Mouse (Mus musculus) heart, adult 18-20 months (tissue): ENCODE results near the gene Slc29a1. TPM values are rescaled to one million over a fixed set of nuclear protein-coding genes. Genes with fewer than 3 reads are reported as not detected.

Source experiments
- DNase-seq, 2 experiments: peaks; one replicate each; pipeline ENCODE4 v3.0.0; 2021 to 2022; ENCODE audit warnings: mixed read lengths in 1 of 2
- total RNA-seq, 2 experiments: library from RNA; stranded (reverse); gene quantifications; 2 replicates each; pipeline ENCODE4 v1.2.3; 2021

The Slc29a1 gene
- total RNA-seq, 2 experiments from 2014 or later: 65.0 to 67.4 TPM

- DNase-seq: no peak
These were observed 48.1 kb downstream of the Slc29a1 start for GRCm38 (mm10) chr17:45551249-45551796.

DNA sequence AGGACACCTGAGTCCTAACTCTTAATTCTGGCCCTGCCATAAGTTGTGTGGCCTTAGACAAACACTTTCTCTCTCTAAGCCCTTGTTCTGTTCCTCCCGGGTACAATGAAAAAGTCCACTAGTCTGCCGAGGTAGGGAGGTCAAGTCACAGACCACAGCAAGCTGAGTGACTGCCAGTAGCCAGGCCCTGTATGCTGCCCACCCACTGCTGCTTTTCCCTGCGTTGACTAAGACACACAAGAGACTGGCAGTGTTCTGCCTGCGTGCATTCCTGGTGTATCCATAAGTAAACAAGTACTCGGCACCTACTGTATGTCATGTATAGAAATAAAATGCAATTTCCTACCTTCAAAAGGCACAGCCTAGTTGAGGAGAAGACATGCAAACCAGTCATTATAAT lies 49.2 kb downstream of the Slc29a1 start:
- no peak for DNase-seq

DNA sequence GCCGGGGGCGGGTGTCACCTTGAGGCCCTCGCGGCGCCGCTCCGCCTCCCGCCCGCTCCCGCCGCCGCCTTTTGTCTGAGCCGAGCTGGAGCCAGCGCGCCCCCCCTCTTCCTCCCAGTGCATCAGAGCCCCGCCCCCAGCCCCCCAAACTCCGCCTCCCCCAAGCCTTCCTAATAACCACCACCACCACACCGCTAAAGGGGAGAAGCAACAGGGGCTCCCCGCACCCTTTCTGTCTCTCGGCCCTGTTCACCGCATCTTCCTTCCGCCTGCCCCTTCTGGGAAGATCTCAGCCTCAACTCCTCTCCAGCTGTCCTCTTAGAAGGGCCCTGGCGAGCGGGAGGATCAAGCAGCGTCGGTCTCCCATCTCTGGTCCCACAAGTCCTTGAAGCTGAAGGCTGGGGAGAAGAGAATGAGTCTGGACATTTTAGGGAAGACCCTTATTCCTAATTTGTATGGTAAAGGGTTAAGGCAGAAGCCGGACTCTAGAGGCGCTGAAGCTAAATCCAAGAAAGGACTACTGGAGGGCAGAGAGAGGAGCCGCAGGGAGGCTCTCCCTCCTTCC lies 49.7 kb downstream of the Slc29a1 start, which contains the start of gene Tmem151b:
Gene Tmem151b, minus strand, starts transcription at position 61 of the 565 bp plus-strand sequence.
- DNase-seq: no peak

- DNase-seq: no peak
These were observed 50.6 kb downstream of the Slc29a1 start for GRCm38 (mm10) chr17:45548541-45549512.

DNA sequence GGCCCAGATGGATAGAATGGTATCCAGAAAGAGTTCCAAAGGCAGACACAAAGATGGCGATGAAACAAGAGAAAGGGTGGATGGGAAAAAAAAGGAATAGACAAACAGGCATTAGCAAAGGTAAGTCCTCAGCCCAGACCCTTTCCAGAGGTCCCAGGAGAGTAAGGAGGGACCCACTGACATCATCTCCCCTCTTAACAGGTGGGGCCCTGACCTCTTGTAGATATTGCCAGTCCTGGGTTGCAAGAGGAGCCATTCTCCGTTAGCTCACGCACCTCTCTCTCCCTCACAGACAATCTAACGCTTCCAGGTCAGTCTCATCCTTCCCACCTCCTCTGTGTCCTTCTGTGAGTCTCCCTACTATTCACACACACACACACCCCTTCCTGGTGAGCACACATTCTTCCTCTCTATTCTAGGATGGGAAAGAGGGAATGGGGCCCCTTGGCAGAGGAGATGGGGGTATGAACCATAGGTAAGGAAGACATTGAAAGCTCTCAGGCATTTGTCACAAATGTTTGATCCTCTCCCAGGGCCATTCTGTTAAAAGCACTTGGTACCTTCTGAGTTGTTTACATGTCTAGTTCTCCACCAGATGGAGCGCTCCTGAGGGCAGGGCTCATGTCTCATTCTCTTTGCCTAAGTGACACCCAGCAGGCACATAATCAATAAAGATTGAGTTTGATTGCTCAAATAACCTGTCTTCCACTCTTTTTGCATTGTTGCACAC lies 51.8 kb downstream of the Slc29a1 start:
- no peak for DNase-seq

DNA sequence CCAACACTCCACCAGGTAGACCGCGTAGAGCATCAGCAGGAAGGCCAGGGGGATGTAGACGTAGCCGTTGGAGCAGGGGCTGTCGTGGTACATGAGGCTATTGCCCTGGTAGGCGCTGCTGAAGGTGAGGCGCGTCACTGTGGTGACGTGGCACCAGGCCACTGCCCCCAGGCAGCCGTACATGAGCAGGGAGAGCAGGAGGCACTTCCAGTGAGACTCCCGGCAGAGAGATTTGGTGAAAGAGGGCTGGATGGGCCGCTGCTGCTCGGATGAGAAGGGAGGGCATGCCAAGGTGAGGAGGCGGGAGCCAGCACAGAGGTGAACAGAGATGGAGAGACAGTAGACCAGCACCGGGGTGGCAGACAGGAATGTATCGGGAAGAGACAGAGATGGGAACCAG lies 52.5 kb downstream of the Slc29a1 start:
- no peak for DNase-seq

DNA sequence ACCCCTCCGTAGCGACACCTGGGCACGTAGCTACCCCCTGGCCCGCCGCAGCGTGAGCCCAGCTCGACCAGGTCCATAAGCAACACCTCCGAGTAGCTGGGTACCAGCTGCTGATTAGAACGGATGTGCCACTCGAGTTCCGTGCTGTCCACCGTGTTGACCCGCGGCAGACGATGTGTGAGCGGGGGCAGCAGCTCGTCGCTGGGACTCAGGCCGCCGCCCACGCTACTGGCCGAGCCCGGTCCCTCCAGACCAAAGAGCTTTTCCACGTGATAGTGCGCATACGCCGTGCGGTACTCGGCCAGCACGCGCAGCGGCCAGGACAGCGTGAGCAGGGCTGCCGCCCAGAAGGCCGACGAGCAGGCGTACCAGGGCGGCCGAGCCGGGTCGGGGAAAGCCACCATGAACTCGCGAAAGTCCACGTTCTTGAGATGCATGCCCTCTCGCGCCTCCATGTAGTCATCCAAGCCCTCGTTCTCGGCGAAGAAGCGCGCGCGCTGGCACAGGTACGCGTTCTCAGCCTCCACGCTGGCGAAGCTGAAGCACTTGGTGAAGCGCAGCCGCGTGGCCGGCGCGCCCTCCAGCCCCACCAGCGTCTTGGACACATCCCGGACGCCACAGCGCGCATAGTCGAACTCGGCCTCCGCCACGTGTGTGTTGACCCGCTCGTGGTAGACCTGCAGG lies 54.0 kb downstream of the Slc29a1 start:
- DNase-seq: no peak

- DNase-seq: no peak
These were observed 54.5 kb downstream of the Slc29a1 start for GRCm38 (mm10) chr17:45544873-45545277.

DNA sequence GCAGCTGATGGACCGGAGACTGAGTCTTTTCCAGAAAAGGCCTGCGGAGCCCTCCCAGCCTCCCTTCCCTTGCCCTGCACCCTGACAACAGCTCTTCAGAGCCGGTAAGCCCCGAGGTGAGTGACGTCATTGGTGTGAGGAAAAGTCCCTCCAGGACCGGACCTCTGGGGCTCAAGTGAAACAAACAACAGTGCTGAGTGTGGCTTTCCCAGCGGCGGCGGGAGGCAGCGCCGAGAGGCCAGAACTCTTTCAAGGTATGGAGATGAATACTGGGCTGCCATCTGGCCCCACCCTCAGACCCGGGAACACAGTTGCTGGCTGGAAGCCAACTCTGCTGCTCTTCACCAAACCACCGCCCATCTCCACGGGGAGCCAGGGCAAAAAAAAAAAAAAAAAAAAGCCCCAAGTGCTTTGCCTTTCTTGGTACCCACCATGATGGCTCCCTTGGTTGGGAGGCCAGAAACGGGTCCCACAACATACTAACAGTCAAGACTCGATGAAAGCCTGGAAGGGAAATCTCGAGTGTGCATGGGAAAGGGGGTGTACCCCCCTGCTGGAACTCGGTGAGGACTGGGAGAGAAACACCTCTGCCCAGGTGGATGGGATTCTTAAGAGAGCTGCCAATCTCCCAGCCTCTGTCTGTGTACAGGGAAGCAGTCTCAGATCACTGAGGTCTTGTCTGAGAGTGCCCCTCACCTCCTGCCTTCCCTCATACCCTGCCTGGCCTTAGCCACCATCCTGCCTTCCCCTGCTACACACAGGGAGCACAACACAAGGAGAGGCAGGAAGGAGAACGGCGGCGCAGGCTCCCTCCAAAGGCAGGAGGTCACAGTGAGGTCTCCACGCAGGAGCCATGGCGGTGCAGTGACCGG lies 55.2 kb downstream of the Slc29a1 start:
- DNase-seq: no peak

DNA sequence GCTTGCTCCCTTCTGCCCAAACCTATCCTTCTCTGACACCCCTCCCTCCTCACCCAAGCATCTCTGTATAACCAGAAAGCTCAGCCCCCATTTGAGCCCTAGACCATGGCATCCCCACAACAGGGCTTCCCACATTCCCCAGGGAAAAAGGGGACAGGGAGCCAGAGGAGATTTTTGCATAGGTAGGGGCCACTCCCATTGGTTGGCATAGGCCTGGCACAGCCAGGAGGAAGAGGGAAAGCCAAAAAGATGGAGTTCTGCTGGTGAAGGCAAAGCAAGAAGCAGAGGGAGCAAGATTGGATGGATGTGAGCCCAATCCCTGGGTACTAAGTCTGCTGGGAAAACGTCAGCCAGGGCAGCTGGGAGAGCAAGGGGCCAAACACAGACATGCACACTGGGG lies 56.3 kb downstream of the Slc29a1 start:
- DNase-seq: no peak

GRCm38 (mm10) chr17:45542705-45543104 lies 56.7 kb downstream of the Slc29a1 start:
- DNase-seq: no peak

GRCm38 (mm10) chr17:45542129-45542528 lies 57.3 kb downstream of the Slc29a1 start:
- DNase-seq: no peak

GRCm38 (mm10) chr17:45539664-45540063 lies 59.7 kb downstream of the Slc29a1 start:
- DNase-seq: no peak

- DNase-seq: no peak
These were observed 61.0 kb downstream of the Slc29a1 start for GRCm38 (mm10) chr17:45538394-45538793.

GRCm38 (mm10) chr17:45536264-45536663 lies 63.1 kb downstream of the Slc29a1 start:
- DNase-seq: no peak

Other genes starting within 250 kb of the Slc29a1 start
- 10 to 100 TPM; 38.0 to 38.2 TPM for gene Cdc5l, start 165.9 kb downstream of the Slc29a1 start, total RNA-seq
- under 1 TPM in 1 of 2 experiments, not detected in 1; 0.33 TPM for gene Spats1, start 124.2 kb downstream of the Slc29a1 start, total RNA-seq
- 10 to 100 TPM; 17.7 to 19.7 TPM for gene Aars2, start 92.8 kb downstream of the Slc29a1 start, total RNA-seq
- not detected for gene Tcte1, start 76.2 kb downstream of the Slc29a1 start, total RNA-seq
- gene Tmem151b, start 49.9 kb downstream of the Slc29a1 start, total RNA-seq: under 1 TPM in 1 of 2 experiments, not detected in 1; 0.05 TPM
- 1 to 10 TPM; 1.2 to 3.1 TPM for gene Nfkbie, start 43.9 kb downstream of the Slc29a1 start, total RNA-seq
- gene Slc35b2, start 35.7 kb downstream of the Slc29a1 start, total RNA-seq: 10 to 100 TPM; 23.4 to 26.0 TPM
- 1,000 to 10,000 TPM; 1,354 to 1,581 TPM for gene Hsp90ab1, start 26.3 kb downstream of the Slc29a1 start, total RNA-seq
- not detected for gene Mymx, start 2.5 kb upstream of the Slc29a1 start, total RNA-seq
- under 1 TPM; 0.17 to 0.57 TPM for gene Capn11, start 59.7 kb upstream of the Slc29a1 start, total RNA-seq
- 100 to 1,000 TPM; 160 to 167 TPM for gene Mrpl14, start 86.7 kb upstream of the Slc29a1 start, total RNA-seq
- 10 to 100 TPM; 91.7 to 95.7 TPM for gene Tmem63b, start 87.3 kb upstream of the Slc29a1 start, total RNA-seq
- 1 to 10 TPM in 1 of 2 experiments, not detected in 1; 1.3 TPM for gene 1600014C23Rik, start 134.2 kb upstream of the Slc29a1 start, total RNA-seq